Mouse (Mus musculus) MEL (cell line): Measurements from ENCODE around the gene Ripor2. TPM values are rescaled to one million over a fixed set of nuclear protein-coding genes. Genes with fewer than 3 reads are reported as not detected.

Experiments used
- DNase-seq: peaks from one replicate; pipeline ENCODE4 v3.0.0; 2011; ENCODE audit warnings: low read depth, low spot score
- H3K27ac ChIP-seq: 2 replicates; pipeline ENCODE4 v1.5.1; 2012; ENCODE audit warnings: low read depth, mild to moderate bottlenecking, control low read depth, low read length, moderate library complexity; ENCODE audit not compliant: control insufficient read depth
- H3K27me3 ChIP-seq, 2 experiments: fragments of 150-350 bp in 1 of 2; sonication (generic) in 1 of 2; 2 replicates each; pipeline ENCODE4 v1.6.1; 2012; ENCODE audit warnings: low read length in 2 of 2, mild to moderate bottlenecking in 2 of 2, improper control_type of control experiment in 1 of 2, moderate library complexity in 1 of 2; ENCODE audit not compliant: insufficient read depth in 2 of 2, control insufficient read depth in 1 of 2
- H3K36me3 ChIP-seq, 2 experiments: 2 replicates each; pipeline ENCODE4 v1.6.1; 2012 to 2014; ENCODE audit warnings: low read length in 2 of 2, improper control_type of control experiment in 1 of 2, inconsistent platforms in 1 of 2, mild to moderate bottlenecking in 1 of 2; ENCODE audit not compliant: insufficient read depth in 2 of 2, control insufficient read depth in 1 of 2
- H3K4me1 ChIP-seq, 2 experiments: fragments of 150-350 bp in 1 of 2; sonication (generic) in 1 of 2; 2 replicates each; pipeline ENCODE4 v1.6.1; 2012; ENCODE audit warnings: low read length in 2 of 2, improper control_type of control experiment in 1 of 2, mild to moderate bottlenecking in 1 of 2; ENCODE audit not compliant: insufficient read depth in 2 of 2, control insufficient read depth in 1 of 2
- H3K4me3 ChIP-seq, 2 experiments: fragments of 150-350 bp in 1 of 2; sonication (generic) in 1 of 2; 2 replicates each; pipeline ENCODE4 v1.5.1; 2012; ENCODE audit warnings: low read depth in 2 of 2, low read length in 2 of 2, mild to moderate bottlenecking in 2 of 2, moderate library complexity in 2 of 2, control low read depth in 1 of 2, improper control_type of control experiment in 1 of 2; ENCODE audit not compliant: control insufficient read depth in 1 of 2, insufficient read depth in 1 of 2
- H3K79me2 ChIP-seq: 2 replicates; pipeline ENCODE4 v1.6.1; 2012; ENCODE audit warnings: mild to moderate bottlenecking, low read length, moderate library complexity; ENCODE audit not compliant: control insufficient read depth, poor library complexity, insufficient read depth
- H3K9ac ChIP-seq: 2 replicates; pipeline ENCODE4 v1.6.1; 2012; ENCODE audit warnings: low read depth, mild to moderate bottlenecking, control low read depth, low read length, moderate library complexity; ENCODE audit not compliant: control insufficient read depth, poor library complexity, severe bottlenecking
- H3K9me3 ChIP-seq: fragments of 150-350 bp; sonication (generic); replicated peaks from 2 replicates; pipeline ENCODE4 v1.6.1; 2012; ENCODE audit warnings: mild to moderate bottlenecking, low read length, improper control_type of control experiment, moderate library complexity; ENCODE audit not compliant: insufficient read depth
- BHLHE40 ChIP-seq: IDR thresholded peaks from 2 replicates; pipeline ENCODE4 v1.6.1; 2012; ENCODE audit warnings: low read depth, mild to moderate bottlenecking, inconsistent platforms, low read length, improper control_type of control experiment, borderline replicate concordance
- CTCF ChIP-seq, 3 experiments: IDR thresholded peaks in 2 of 3; conservative IDR thresholded peaks in 1 of 3; 2 replicates each; pipeline ENCODE4 v1.5.1; 2011 to 2012; ENCODE audit warnings: low read length in 3 of 3, low read depth in 2 of 3, mild to moderate bottlenecking in 2 of 3, improper control_type of control experiment in 1 of 3, inconsistent platforms in 1 of 3, mixed read lengths in 1 of 3, moderate library complexity in 1 of 3; ENCODE audit not compliant: control insufficient read depth in 1 of 3, insufficient read depth in 1 of 3, poor library complexity in 1 of 3, severe bottlenecking in 1 of 3
- EP300 ChIP-seq, 2 experiments: IDR thresholded peaks; 2 replicates each; pipeline ENCODE4 v1.6.1; 2011; ENCODE audit warnings: improper control_type of control experiment in 2 of 2, low read length in 2 of 2, low read depth in 1 of 2, mild to moderate bottlenecking in 1 of 2
- GABPA ChIP-seq: IDR thresholded peaks from 2 replicates; pipeline ENCODE4 v1.6.1; 2012; ENCODE audit warnings: low read depth, mild to moderate bottlenecking, inconsistent platforms, low read length, improper control_type of control experiment, moderate library complexity
- MAZ ChIP-seq: IDR thresholded peaks from 2 replicates; pipeline ENCODE4 v1.6.1; 2012; ENCODE audit warnings: low read depth, mild to moderate bottlenecking, inconsistent platforms, low read length, improper control_type of control experiment
- MXI1 ChIP-seq: IDR thresholded peaks from 2 replicates; pipeline ENCODE4 v1.6.1; 2011; ENCODE audit warnings: mild to moderate bottlenecking, low read depth, low read length, improper control_type of control experiment
- NELFE ChIP-seq: IDR thresholded peaks from 2 replicates; pipeline ENCODE4 v1.6.1; 2011; ENCODE audit warnings: low read depth, low read length, improper control_type of control experiment
- POLR2AphosphoS2 ChIP-seq: IDR thresholded peaks from 2 replicates; pipeline ENCODE4 v1.6.1; 2011; ENCODE audit warnings: low read length, improper control_type of control experiment
- RAD21 ChIP-seq: IDR thresholded peaks from 2 replicates; pipeline ENCODE4 v1.6.1; 2011; ENCODE audit warnings: mild to moderate bottlenecking, low read depth, low read length, improper control_type of control experiment
- SMC3 ChIP-seq: IDR thresholded peaks from 2 replicates; pipeline ENCODE4 v1.6.1; 2011; ENCODE audit warnings: low read depth, low read length, improper control_type of control experiment
- TCF12 ChIP-seq: IDR thresholded peaks from 2 replicates; pipeline ENCODE4 v1.6.1; 2014; ENCODE audit warnings: low read depth, mild to moderate bottlenecking, inconsistent platforms, low read length, improper control_type of control experiment, moderate library complexity
- UBTF ChIP-seq: IDR thresholded peaks from 2 replicates; pipeline ENCODE4 v1.6.1; 2012; ENCODE audit warnings: low read depth, mild to moderate bottlenecking, inconsistent platforms, low read length, improper control_type of control experiment, moderate library complexity, borderline replicate concordance; ENCODE audit not compliant: insufficient read depth
- USF1 ChIP-seq: IDR thresholded peaks from 2 replicates; pipeline ENCODE4 v1.6.1; 2014; ENCODE audit warnings: low read depth, mild to moderate bottlenecking, inconsistent platforms, low read length, improper control_type of control experiment, moderate library complexity
- ZC3H11A ChIP-seq: IDR thresholded peaks from 2 replicates; pipeline ENCODE4 v1.6.1; 2012; ENCODE audit warnings: low read depth, mild to moderate bottlenecking, inconsistent platforms, low read length, improper control_type of control experiment
- polyA plus RNA-seq, 2 experiments: library from polyadenylated mRNA; stranded (reverse) in 1 of 2; unstranded in 1 of 2; fragments of >175 nt in 1 of 2; fragments of >200 nt in 1 of 2; gene quantifications; 2 replicates each; pipeline versions ENCODE4 v1.2.1 to v1.2.4; 2012; ENCODE audit warnings: low replicate concordance in 2 of 2, low read depth in 1 of 2; ENCODE audit not compliant: insufficient read length in 2 of 2, insufficient read depth in 1 of 2, missing spikeins in 1 of 2
- total RNA-seq: library from RNA; depleted of rRNA; stranded (reverse); fragments of 300-350 nt; gene quantifications from 2 replicates; pipeline ENCODE4 v1.2.3, GENCODE M21; 2012

The Ripor2 gene
- total and polyA plus RNA-seq, 3 experiments = 13.5 to 18.5 TPM; not detected in 1

- TF ChIP-seq RAD21 (peak; percentile 57), SMC3 (peak; percentile 63), ZC3H11A (peak; percentile 26; the same call in 1 of the 2 replicates), NELFE (no peak), CTCF (IDR thresholded peaks at IDR 0.05 in 2 of 3, conservative IDR thresholded peaks at IDR 0.05 in 1 of 3; ENCODE audit: control insufficient read depth in 1 of 3, insufficient read depth in 1 of 3, low read depth in 2 of 3, low read length in 3 of 3, poor library complexity in 1 of 3, severe bottlenecking in 1 of 3) (peak; percentile 46 to 80 (median 66))
- Histone ChIP-seq H3K9me3 (no peaks in the 10 kb centered on the region), H3K79me2 (no peaks in the 10 kb centered on the region), H3K27me3 (no peaks in the 10 kb centered on the region), H3K36me3 (peaks cover 0 to 8% of the 10 kb centered on the region in 2 experiments; a peak in 2 of 4 replicates), H3K9ac (no peak overlapping the region), H3K4me1 (no peaks in the 10 kb centered on the region), H3K4me3 (no peak overlapping the region), H3K27ac (no peak overlapping the region)
- DNase-seq = peak; percentile 53
Observed at GRCm38 (mm10) chr13:24713434-24714000, 131.5 kb downstream of the Ripor2 start.

DNA sequence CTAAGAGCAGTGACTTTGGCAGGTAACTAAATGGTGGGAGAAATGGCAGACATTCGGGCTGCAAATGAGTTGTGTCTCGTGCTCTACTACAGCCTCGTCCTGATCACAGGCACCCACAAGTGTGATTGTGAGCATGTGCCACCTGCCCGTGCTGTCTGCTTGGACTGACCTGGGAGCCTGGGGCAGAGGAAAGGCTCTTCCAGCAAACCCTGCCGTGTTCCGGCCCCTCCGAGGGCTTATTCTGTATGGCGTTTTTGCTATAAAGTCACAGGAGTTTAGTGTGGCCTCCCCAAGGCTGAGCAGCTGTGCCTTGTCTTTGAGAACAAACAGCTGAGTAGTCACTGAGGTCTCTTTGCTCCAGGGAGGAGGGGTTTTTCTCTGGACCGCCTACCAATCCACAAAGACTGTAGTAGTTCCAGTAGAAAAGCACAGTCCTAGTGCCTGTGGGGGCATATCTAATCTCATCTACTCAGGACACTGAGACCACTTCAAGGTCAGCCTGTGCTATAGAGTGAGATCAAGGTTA is 132.4 kb downstream of the Ripor2 start:
- H3K9me3 ChIP-seq = no peaks in the 10 kb centered on the region
- DNase-seq = no peak
- no peaks in the 10 kb centered on the region for H3K4me1 ChIP-seq
- TF ChIP-seq USF1 (no peak), BHLHE40 (no peak), GABPA (no peak), EP300 (IDR thresholded peaks at IDR 0.05; ENCODE audit: low read depth in 1 of 2, low read length in 2 of 2) (no peak), MXI1 (no peak), UBTF (no peak), TCF12 (no peak), POLR2AphosphoS2 (no peak), CTCF (IDR thresholded peaks at IDR 0.05 in 2 of 3, conservative IDR thresholded peaks at IDR 0.05 in 1 of 3; ENCODE audit: control insufficient read depth in 1 of 3, insufficient read depth in 1 of 3, low read depth in 2 of 3, low read length in 3 of 3, poor library complexity in 1 of 3, severe bottlenecking in 1 of 3) (no peak)
- H3K9ac ChIP-seq = no peak overlapping the region
- no peak overlapping the region for H3K4me3 ChIP-seq
- H3K36me3 ChIP-seq = peaks cover 0 to 8% of the 10 kb centered on the region in 2 experiments; a peak in 2 of 4 replicates
- H3K27me3 ChIP-seq = no peaks in the 10 kb centered on the region
- no peaks in the 10 kb centered on the region for H3K79me2 ChIP-seq
- H3K27ac ChIP-seq = no peak overlapping the region

GRCm38 (mm10) chr13:24715601-24716000 is 133.6 kb downstream of the Ripor2 start:
- H3K27ac ChIP-seq = no peak overlapping the region
- no peak for TF ChIP-seq MAZ
- DNase-seq = no peak
- no peaks in the 10 kb centered on the region for H3K4me1 ChIP-seq
- no peaks in the 10 kb centered on the region for H3K9me3 ChIP-seq
- peaks cover 0 to 4% of the 10 kb centered on the region in 2 experiments; a peak in 2 of 4 replicates for H3K36me3 ChIP-seq
- no peak overlapping the region for H3K4me3 ChIP-seq
- H3K79me2 ChIP-seq = no peaks in the 10 kb centered on the region
- H3K9ac ChIP-seq = no peak overlapping the region
- H3K27me3 ChIP-seq = no peaks in the 10 kb centered on the region
